10 mouse cellular contexts compared by ENCODE assay signal in the genomic region with DNA sequence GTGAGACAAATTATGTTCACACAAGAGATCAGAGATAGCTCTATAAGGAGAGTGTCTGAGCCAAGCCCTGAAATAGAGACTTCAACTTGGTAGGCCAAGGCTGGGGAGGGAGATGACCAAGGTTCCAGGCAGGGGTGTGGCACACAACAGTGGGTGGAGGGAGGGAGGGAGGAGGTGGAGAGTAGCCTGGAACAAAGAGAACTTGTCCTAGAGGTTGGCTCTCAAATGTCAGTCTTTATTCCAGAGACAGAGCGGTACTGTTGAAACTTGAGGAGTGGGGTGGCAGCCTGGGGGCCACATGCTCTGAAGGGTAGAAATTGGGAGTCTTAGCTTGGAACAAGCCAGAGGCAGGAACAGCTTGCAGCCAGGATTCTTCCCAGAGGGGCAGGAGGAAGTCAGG.
DNase-seq lines count a peak whose midpoint lies in the region; ATAC-seq and TF ChIP-seq lines count a peak whose summit lies in the region.
"Had no signal": no experiment of that assay in that cellular context is flagged by ENCODE, and none has a peak within 500 bp of the region (broad histone marks: within the 10 kb centered on the region; RNA-seq: fewer than 3 reads in every experiment).

No protein-coding gene starts in this region.

- DNase-seq in forebrain, embryonic 10.5 days (ENCODE audit: extremely low spot score, low spot score) = no peak
- no peak for DNase-seq in lung, adult 2 months
- peak; percentile 35 for DNase-seq in R1 (ENCODE audit: low read depth, low spot score)
- DNase-seq in large intestine, adult 2 months (ENCODE audit: low read depth, low spot score) = peak; percentile 29
- DNase-seq in right cerebral cortex, postnatal 10 days (ENCODE audit: low spot score in 2 of 2) = no peak
- DNase-seq: kidney, adult 8-10 months had no signal

- TF ChIP-seq CTCF in lung, adult 2 months (IDR thresholded peaks at IDR 0.05; ENCODE audit: insufficient read depth, low read length) = no peak

- H3K4me3 ChIP-seq in forebrain, embryonic 10.5 days = no peak overlapping the region
- no peak overlapping the region for H3K4me3 ChIP-seq in forebrain, embryonic 13.5 days
- H3K4me3 ChIP-seq in lung, embryonic 15.5 days = no peak overlapping the region
- H3K4me3 ChIP-seq in lung, adult 2 months (replicated peaks; ENCODE audit: extremely low read depth, low read depth, low read length) = no peak overlapping the region
- H3K4me3 ChIP-seq in heart, embryonic 12.5 days = no peak overlapping the region
- H3K4me3 ChIP-seq: heart, embryonic 10.5 days had no signal

- 60% methylated on average over 1 of the region's 1 CpGs for WGBS in forebrain, embryonic 10.5 days
- WGBS in forebrain, embryonic 13.5 days = 48% methylated on average over 1 of the region's 1 CpGs
- WGBS in lung, embryonic 15.5 days = 63% methylated on average over 1 of the region's 1 CpGs
- WGBS in lung, adult 2 months = 77% methylated on average over 1 of the region's 1 CpGs
- 40% methylated on average over 1 of the region's 1 CpGs for WGBS in large intestine, adult 2 months
- 67% methylated on average over 1 of the region's 1 CpGs for WGBS in heart, embryonic 12.5 days

- H3K36me3 ChIP-seq in forebrain, embryonic 10.5 days (replicated peaks) = peaks cover 45% of the 10 kb centered on the region
- peaks cover 31% of the 10 kb centered on the region for H3K36me3 ChIP-seq in forebrain, embryonic 13.5 days (ENCODE audit: poor library complexity, severe bottlenecking)
- H3K36me3 ChIP-seq in lung, embryonic 15.5 days = peaks cover 17% of the 10 kb centered on the region
- peaks cover 20% of the 10 kb centered on the region for H3K36me3 ChIP-seq in heart, embryonic 12.5 days

- H3K9ac ChIP-seq in forebrain, embryonic 13.5 days = no peak overlapping the region
- H3K9ac ChIP-seq in lung, embryonic 15.5 days = no peak overlapping the region
- no peak overlapping the region for H3K9ac ChIP-seq in heart, embryonic 12.5 days

- no peak for ATAC-seq in forebrain, embryonic 13.5 days
- ATAC-seq in lung, embryonic 15.5 days (ENCODE audit: borderline replicate concordance, extremely low read depth, low FRiP score, low TSS enrichment) = no peak
- ATAC-seq in heart, embryonic 12.5 days (ENCODE audit: insufficient number of reproducible peaks, low FRiP score) = no peak

- peaks cover 44% of the 10 kb centered on the region for H3K4me1 ChIP-seq in forebrain, embryonic 10.5 days
- H3K4me1 ChIP-seq in forebrain, embryonic 13.5 days = peaks cover 23% of the 10 kb centered on the region; the same call in 1 of the 2 replicates
- H3K4me1 ChIP-seq in lung, embryonic 15.5 days = peaks cover 5% of the 10 kb centered on the region; the same call in 1 of the 2 replicates
- no peaks in the 10 kb centered on the region for H3K4me1 ChIP-seq in lung, adult 2 months (ENCODE audit: control insufficient read depth, insufficient read depth, low read length)
- no peaks in the 10 kb centered on the region; the same call in 1 of the 2 replicates for H3K4me1 ChIP-seq in heart, embryonic 12.5 days (replicated peaks)

- TF ChIP-seq POLR2A in lung, adult 2 months (IDR thresholded peaks at IDR 0.05; ENCODE audit: borderline replicate concordance, extremely low read depth, low read depth, low read length) = no peak

- no peaks in the 10 kb centered on the region for H3K9me3 ChIP-seq in forebrain, embryonic 10.5 days
- H3K9me3 ChIP-seq in forebrain, embryonic 13.5 days (replicated peaks) = no peaks in the 10 kb centered on the region
- H3K9me3 ChIP-seq in lung, embryonic 15.5 days = no peaks in the 10 kb centered on the region
- no peaks in the 10 kb centered on the region for H3K9me3 ChIP-seq in heart, embryonic 12.5 days (replicated peaks)
- H3K9me3 ChIP-seq: heart, embryonic 10.5 days had no signal

- H3K4me2 ChIP-seq in forebrain, embryonic 13.5 days = no peak overlapping the region
- no peak overlapping the region for H3K4me2 ChIP-seq in lung, embryonic 15.5 days
- no peak overlapping the region for H3K4me2 ChIP-seq in heart, embryonic 12.5 days

- peak overlapping the region; percentile 72 for H3K27ac ChIP-seq in forebrain, embryonic 10.5 days
- H3K27ac ChIP-seq in forebrain, embryonic 13.5 days = no peak overlapping the region
- peak overlapping the region; percentile 76 for H3K27ac ChIP-seq in lung, embryonic 15.5 days
- no peak overlapping the region for H3K27ac ChIP-seq in heart, embryonic 12.5 days (ENCODE audit: poor library complexity, severe bottlenecking)

- H3K27me3 ChIP-seq in forebrain, embryonic 10.5 days (ENCODE audit: poor library complexity, severe bottlenecking) = no peaks in the 10 kb centered on the region
- no peaks in the 10 kb centered on the region for H3K27me3 ChIP-seq in forebrain, embryonic 13.5 days
- H3K27me3 ChIP-seq in lung, embryonic 15.5 days = no peaks in the 10 kb centered on the region
- H3K27me3 ChIP-seq in heart, embryonic 12.5 days (replicated peaks) = no peaks in the 10 kb centered on the region

Comparison
In these comparisons a context has a peak if more than half of its experiments do, and no peak if none do; other contexts are left out.
1. H3K27ac ChIP-seq: peak in forebrain, embryonic 10.5 days (single experiment) and lung, embryonic 15.5 days (single experiment); none in forebrain, embryonic 13.5 days (single experiment) and heart, embryonic 12.5 days (single experiment).
2. DNase-seq: peak in R1 (single experiment) and large intestine, adult 2 months (single experiment); none in forebrain, embryonic 10.5 days (single experiment), lung, adult 2 months (single experiment) and right cerebral cortex, postnatal 10 days (0 of 2).